Mouse (Mus musculus): ENCODE measurements at regions not wholly inside any gene's neighbourhood (a gene's known extent, or its start where the extent isn't known, plus 50 kb on each side); places are given as distances from the start of the nearest gene placed in this dataset.
"Not testable (repeated sequence)": the region's sequence is repeated elsewhere in the genome, so short reads cannot be mapped to it uniquely, and the experiment has no call there.

DNA sequence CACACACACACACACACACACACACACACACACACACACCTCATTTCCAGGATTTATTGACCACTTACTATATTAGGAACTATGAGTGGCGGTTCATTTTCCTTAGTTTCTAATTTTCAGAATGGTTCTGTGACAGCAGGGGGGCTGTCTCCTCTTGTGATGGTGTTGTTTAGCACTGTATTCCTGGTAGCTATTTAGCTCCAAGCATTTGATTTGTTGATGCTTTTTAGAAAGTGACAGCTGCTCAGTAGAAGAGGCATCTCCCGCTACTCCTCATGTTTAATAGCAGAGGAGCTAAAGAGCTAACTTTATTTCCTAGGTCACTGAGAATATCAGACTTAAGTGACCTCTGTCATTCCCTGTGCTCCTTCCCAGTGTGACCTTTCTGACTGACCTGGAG lies 291.8 kb downstream of the Med10 start:
- H3K9me3 ChIP-seq (ENCODE audit: low read depth, low read length) = no peaks in the 10 kb centered on the region
- no peak for ATAC-seq (ENCODE audit: insufficient read depth)
- no peak overlapping the region for H3K27ac ChIP-seq (ENCODE audit: low read depth)
- H3K4me1 ChIP-seq (ENCODE audit: insufficient read depth) = no peaks in the 10 kb centered on the region
- no peaks in the 10 kb centered on the region for H3K36me3 ChIP-seq (ENCODE audit: insufficient read depth)
- no peaks in the 10 kb centered on the region for H3K27me3 ChIP-seq (ENCODE audit: insufficient read depth, low read length)
- WGBS = 61% methylated on average over 2 of the region's 2 CpGs
- no peak for DNase-seq
- no peak overlapping the region for H3K9ac ChIP-seq
- no peak overlapping the region for H3K4me2 ChIP-seq
- H3K4me3 ChIP-seq (ENCODE audit: low read depth, low read length) = no peak overlapping the region
- no peak for TF ChIP-seq CTCF (IDR thresholded peaks at IDR 0.05; ENCODE audit: low read depth)

- ATAC-seq (ENCODE audit: insufficient read depth) (no peak), DNase-seq (peak; percentile 58)
- H3K4me2 ChIP-seq = no peak overlapping the region
- H3K9ac ChIP-seq = no peak overlapping the region
- no peaks in the 10 kb centered on the region for H3K27me3 ChIP-seq (ENCODE audit: insufficient read depth, low read length)
- no peaks in the 10 kb centered on the region for H3K9me3 ChIP-seq (ENCODE audit: low read depth, low read length)
- no peaks in the 10 kb centered on the region for H3K36me3 ChIP-seq (ENCODE audit: insufficient read depth)
- WGBS = 60% methylated on average over 7 of the region's 7 CpGs
- peak; percentile 50 for TF ChIP-seq CTCF (IDR thresholded peaks at IDR 0.05; ENCODE audit: low read depth)
- H3K4me3 ChIP-seq (ENCODE audit: low read depth, low read length) = no peak overlapping the region
- H3K27ac ChIP-seq (ENCODE audit: low read depth) = no peak overlapping the region
- no peaks in the 10 kb centered on the region for H3K4me1 ChIP-seq (ENCODE audit: insufficient read depth)
Observed at GRCm38 (mm10) chr13:70096430-70097301, 294.5 kb downstream of the Med10 start.

DNA sequence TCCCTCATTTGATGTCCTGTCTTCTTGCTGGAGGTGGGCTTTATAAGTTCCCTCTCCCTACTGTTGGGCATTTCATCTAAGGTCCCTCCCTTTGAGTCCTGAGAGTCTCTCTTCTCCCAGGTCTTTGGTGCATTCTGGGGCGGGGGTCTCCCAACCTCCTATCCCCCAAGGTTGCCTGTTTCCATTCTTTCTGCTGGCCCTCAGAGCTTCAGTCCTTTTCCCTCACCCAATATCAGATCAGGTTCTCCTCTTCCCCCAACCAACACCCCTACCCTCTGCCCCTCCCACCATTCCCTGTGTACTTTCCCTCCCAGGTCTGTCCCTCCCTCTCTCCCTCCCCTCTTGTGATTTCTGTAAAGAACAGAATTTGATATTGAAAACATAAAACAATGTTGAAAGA lies 297.9 kb downstream of the Med10 start:
- not testable (repeated sequence) for ATAC-seq (ENCODE audit: insufficient read depth)

DNA sequence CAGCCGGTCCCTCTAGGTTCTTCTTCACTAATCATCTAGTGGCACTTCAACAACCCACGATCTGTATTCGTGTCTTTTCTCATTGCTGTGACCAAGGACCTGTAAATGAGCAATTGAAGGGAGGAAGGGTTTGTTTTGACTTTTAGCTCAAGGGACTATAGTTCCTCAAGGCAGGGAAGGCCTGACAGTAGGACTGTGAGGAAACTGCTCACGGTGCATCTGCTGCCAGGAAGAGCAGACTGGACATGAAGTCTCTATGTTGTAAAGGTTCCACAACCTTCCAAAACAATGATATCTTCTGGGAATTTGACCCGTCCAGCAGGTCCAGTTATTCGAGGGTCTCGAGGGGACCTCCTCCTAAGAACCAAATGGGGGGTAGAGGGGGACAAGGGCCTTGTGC lies 300.8 kb downstream of the Med10 start:
- Histone ChIP-seq H3K27ac (ENCODE audit: low read depth) (no peak overlapping the region), H3K27me3 (ENCODE audit: insufficient read depth, low read length) (no peaks in the 10 kb centered on the region), H3K9ac (no peak overlapping the region), H3K9me3 (ENCODE audit: low read depth, low read length) (no peaks in the 10 kb centered on the region), H3K4me2 (no peak overlapping the region), H3K4me1 (ENCODE audit: insufficient read depth) (no peaks in the 10 kb centered on the region), H3K36me3 (ENCODE audit: insufficient read depth) (no peaks in the 10 kb centered on the region), H3K4me3 (ENCODE audit: low read depth, low read length) (no peak overlapping the region)
- ATAC-seq (ENCODE audit: insufficient read depth) (no peak), DNase-seq (no peak)
- TF ChIP-seq CTCF (IDR thresholded peaks at IDR 0.05; ENCODE audit: low read depth) = no peak
- WGBS = 79% methylated on average over 7 of the region's 7 CpGs

More for the DNA sequence above, 297.9 kb downstream of the Med10 start:
- H3K4me2 ChIP-seq; H3K27ac ChIP-seq (ENCODE audit: low read depth); H3K4me3 ChIP-seq (ENCODE audit: low read depth, low read length); H3K9me3 ChIP-seq (ENCODE audit: low read depth, low read length); DNase-seq; H3K36me3 ChIP-seq (ENCODE audit: insufficient read depth); H3K27me3 ChIP-seq (ENCODE audit: insufficient read depth, low read length); H3K4me1 ChIP-seq (ENCODE audit: insufficient read depth); H3K9ac ChIP-seq: not testable (repeated sequence)
- WGBS = 77% methylated on average over 1 of the region's 1 CpGs

- H3K9me3 ChIP-seq (ENCODE audit: low read depth, low read length); H3K9ac ChIP-seq; H3K4me1 ChIP-seq (ENCODE audit: insufficient read depth); DNase-seq; H3K27me3 ChIP-seq (ENCODE audit: insufficient read depth, low read length); H3K36me3 ChIP-seq (ENCODE audit: insufficient read depth); H3K27ac ChIP-seq (ENCODE audit: low read depth); H3K4me2 ChIP-seq; H3K4me3 ChIP-seq (ENCODE audit: low read depth, low read length); ATAC-seq (ENCODE audit: insufficient read depth): not testable (repeated sequence)
- WGBS = 82% methylated on average over 10 of the region's 10 CpGs
Observed at GRCm38 (mm10) chr13:70103491-70103890, 301.3 kb downstream of the Med10 start.

GRCm38 (mm10) chr13:70103903-70104302 lies 301.7 kb downstream of the Med10 start:
- Histone ChIP-seq H3K4me2 (no peak overlapping the region), H3K27me3 (ENCODE audit: insufficient read depth, low read length) (no peaks in the 10 kb centered on the region), H3K4me1 (ENCODE audit: insufficient read depth) (no peaks in the 10 kb centered on the region), H3K9me3 (ENCODE audit: low read depth, low read length) (no peaks in the 10 kb centered on the region), H3K4me3 (ENCODE audit: low read depth, low read length) (no peak overlapping the region), H3K36me3 (ENCODE audit: insufficient read depth) (no peaks in the 10 kb centered on the region), H3K9ac (no peak overlapping the region), H3K27ac (ENCODE audit: low read depth) (no peak overlapping the region)
- ATAC-seq (ENCODE audit: insufficient read depth) = no peak
- 84% methylated on average over 4 of the region's 4 CpGs for WGBS
- no peak for DNase-seq
- TF ChIP-seq CTCF (IDR thresholded peaks at IDR 0.05; ENCODE audit: low read depth) = no peak

GRCm38 (mm10) chr13:70115576-70115975 lies 313.4 kb downstream of the Med10 start:
- no peak overlapping the region for H3K4me3 ChIP-seq (ENCODE audit: low read depth, low read length)
- no peaks in the 10 kb centered on the region for H3K4me1 ChIP-seq (ENCODE audit: insufficient read depth)
- no peak for TF ChIP-seq CTCF (IDR thresholded peaks at IDR 0.05; ENCODE audit: low read depth)
- DNase-seq (no peak), ATAC-seq (ENCODE audit: insufficient read depth) (no peak)
- H3K27ac ChIP-seq (ENCODE audit: low read depth) = no peak overlapping the region
- 81% methylated on average over 9 of the region's 9 CpGs for WGBS
- H3K36me3 ChIP-seq (ENCODE audit: insufficient read depth) = no peaks in the 10 kb centered on the region
- no peaks in the 10 kb centered on the region for H3K27me3 ChIP-seq (ENCODE audit: insufficient read depth, low read length)
- no peak overlapping the region for H3K4me2 ChIP-seq
- H3K9ac ChIP-seq = no peak overlapping the region
- no peaks in the 10 kb centered on the region for H3K9me3 ChIP-seq (ENCODE audit: low read depth, low read length)
